Mouse (Mus musculus) stomach, embryonic 16.5 days (tissue): ENCODE measurements around the gene Gan. TPM values are rescaled to one million over a fixed set of nuclear protein-coding genes. Genes with fewer than 3 reads are reported as not detected.

ENCODE experiments used
- ATAC-seq: fragments of 200-750 bp; cut with Nextera tagmentation; 2 replicates; pipeline ENCODE4 v1.8.0; 2017; ENCODE audit warnings: moderate number of reproducible peaks, moderate TSS enrichment; ENCODE audit not compliant: insufficient read depth, low FRiP score
- H3K27ac ChIP-seq: fragments of 300-500 bp; sonication (generic); 2 replicates; pipeline ENCODE4 v1.5.1; 2014; ENCODE audit warnings: low read length
- H3K27me3 ChIP-seq: fragments of 300-500 bp; sonication (generic); 2 replicates; pipeline ENCODE4 v1.6.1; 2014; ENCODE audit warnings: low read length, control low read depth, mixed read lengths; ENCODE audit not compliant: control insufficient read depth, insufficient read depth
- H3K36me3 ChIP-seq: fragments of 300-500 bp; sonication (generic); 2 replicates; pipeline ENCODE4 v1.6.1; 2014; ENCODE audit warnings: low read length; ENCODE audit not compliant: control insufficient read depth, insufficient read depth
- H3K4me1 ChIP-seq: fragments of 300-500 bp; sonication (generic); 2 replicates; pipeline ENCODE4 v1.6.1; 2014; ENCODE audit warnings: low read length, control low read depth, mixed read lengths; ENCODE audit not compliant: control insufficient read depth, insufficient read depth
- H3K4me2 ChIP-seq: fragments of 300-500 bp; sonication (generic); 2 replicates; pipeline ENCODE4 v1.6.1; 2014; ENCODE audit warnings: low read depth, low read length, mixed read lengths
- H3K4me3 ChIP-seq: fragments of 300-500 bp; sonication (generic); replicated peaks from 2 replicates; pipeline ENCODE4 v1.5.1; 2014; ENCODE audit warnings: mild to moderate bottlenecking, low read length
- H3K9ac ChIP-seq: fragments of 300-500 bp; sonication (generic); 2 replicates; pipeline ENCODE4 v1.6.1; 2014; ENCODE audit warnings: low read length
- H3K9me3 ChIP-seq: fragments of 300-500 bp; sonication (generic); replicated peaks from 2 replicates; pipeline ENCODE4 v1.6.1; 2016; ENCODE audit warnings: low read length, control low read depth; ENCODE audit not compliant: control insufficient read depth
- WGBS: fragments of 180-500 bp; shearing (Covaris S2); extraction: QIAGEN DNeasy Blood & Tissue Kit; methylation state at CpG from one replicate; pipeline ENCODE4 v1.1.7; 2014; 5-methylcytosine and 5-hydroxymethylcytosine counted together
- polyA plus RNA-seq: library from polyadenylated mRNA; unstranded; fragments of >200 nt; fragmentation: Nextera tagmentation; extraction: Ambion mirVana; gene quantifications from 2 replicates; pipeline ENCODE4 v1.2.1, GENCODE M21; 2015

The Gan gene
- polyA plus RNA-seq, 1 experiment from 2014 or later, result 2.2 TPM

DNA sequence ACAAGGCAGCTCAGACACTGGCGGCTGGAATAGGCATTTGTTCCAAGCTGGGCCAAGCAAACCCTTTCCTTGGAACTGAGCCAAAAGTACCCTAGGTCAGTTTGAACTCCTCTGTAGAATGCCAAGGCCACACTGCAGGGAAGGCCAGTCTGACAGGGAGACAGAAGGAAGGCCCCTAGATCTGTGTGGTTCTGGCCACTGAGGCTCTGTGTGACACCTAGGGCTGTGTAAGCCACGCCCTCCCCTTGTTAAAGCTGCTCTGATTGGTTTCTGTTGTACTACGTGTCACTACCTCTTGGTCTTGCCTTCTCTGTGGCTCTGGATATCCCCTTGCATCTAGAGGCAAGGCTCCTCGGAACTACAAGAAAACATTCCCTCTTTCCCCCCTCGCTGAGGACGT, 86.7 kb downstream of the Gan start:
- no peak overlapping the region for H3K27ac ChIP-seq
- H3K4me2 ChIP-seq, result no peak overlapping the region
- no peaks in the 10 kb centered on the region for H3K9me3 ChIP-seq
- ATAC-seq, result 0 out of 2 replicates have a peak, but pooled peaks have one; percentile 60
- no peak overlapping the region for H3K4me3 ChIP-seq
- no peaks in the 10 kb centered on the region for H3K36me3 ChIP-seq
- WGBS, result 57% methylated on average over 6 of the region's 6 CpGs
- H3K9ac ChIP-seq, result no peak overlapping the region
- H3K27me3 ChIP-seq, result no peaks in the 10 kb centered on the region
- H3K4me1 ChIP-seq, result no peaks in the 10 kb centered on the region

DNA sequence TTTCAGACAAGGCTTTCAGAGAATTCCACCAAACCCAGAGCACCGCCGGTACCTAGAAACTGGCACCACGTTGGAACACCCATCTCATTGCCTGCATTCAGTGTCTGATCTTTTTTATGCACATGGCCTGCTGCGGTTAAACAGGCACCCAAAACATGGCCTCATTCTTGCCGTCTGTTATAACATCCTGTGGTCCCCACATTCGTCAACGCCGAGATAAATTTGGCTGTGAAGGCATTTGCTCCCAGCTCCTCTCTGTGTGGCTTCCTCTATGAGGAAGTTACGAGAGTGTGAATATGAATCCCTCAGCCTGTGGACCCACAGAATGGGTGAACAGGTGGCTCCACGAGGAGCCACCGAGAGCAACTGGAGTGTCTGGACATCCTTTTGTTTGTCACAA, 90.4 kb downstream of the Gan start:
- no peak overlapping the region for H3K9ac ChIP-seq
- H3K36me3 ChIP-seq, result no peaks in the 10 kb centered on the region
- no peaks in the 10 kb centered on the region for H3K4me1 ChIP-seq
- WGBS, result 63% methylated on average over 11 of the region's 11 CpGs
- H3K27ac ChIP-seq, result no peak overlapping the region
- H3K4me3 ChIP-seq, result no peak overlapping the region
- H3K27me3 ChIP-seq, result no peaks in the 10 kb centered on the region
- H3K4me2 ChIP-seq, result no peak overlapping the region
- no peak for ATAC-seq
- H3K9me3 ChIP-seq, result no peaks in the 10 kb centered on the region

DNA sequence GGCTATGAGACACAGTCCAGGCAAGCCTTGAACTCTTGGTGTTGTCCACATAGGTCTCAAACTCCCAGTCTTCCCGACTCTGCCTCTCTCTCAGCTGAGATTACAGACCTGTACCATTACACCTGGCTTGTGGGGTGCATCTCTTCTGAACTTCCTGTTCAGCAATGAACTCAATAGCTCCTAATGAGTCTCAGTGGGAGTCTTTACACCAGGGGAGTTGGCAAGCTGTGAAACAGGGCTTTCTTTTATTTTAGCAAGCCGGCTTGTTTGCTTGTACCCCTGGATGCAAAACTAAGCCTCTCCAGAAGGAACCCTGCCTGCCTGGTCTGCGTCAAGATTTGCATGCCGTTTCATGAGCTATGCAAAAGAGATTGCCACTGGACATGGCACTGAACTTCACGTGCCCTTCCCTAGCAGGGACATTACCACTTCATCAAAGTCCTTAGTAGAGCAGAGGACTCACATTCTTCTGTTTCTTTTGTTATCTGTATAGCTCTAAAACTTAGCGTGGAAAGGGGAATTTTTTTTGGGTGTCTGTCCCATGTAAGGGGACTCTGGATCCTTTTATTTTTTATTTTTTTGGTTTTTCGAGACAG, 93.2 kb downstream of the Gan start:
- no peak for ATAC-seq
- H3K4me1 ChIP-seq, result no peaks in the 10 kb centered on the region
- H3K36me3 ChIP-seq, result no peaks in the 10 kb centered on the region
- no peak overlapping the region for H3K27ac ChIP-seq
- no peak overlapping the region for H3K4me3 ChIP-seq
- no peaks in the 10 kb centered on the region for H3K9me3 ChIP-seq
- WGBS, result 54% methylated on average over 7 of the region's 7 CpGs
- no peaks in the 10 kb centered on the region for H3K27me3 ChIP-seq
- no peak overlapping the region for H3K4me2 ChIP-seq
- H3K9ac ChIP-seq, result no peak overlapping the region

DNA sequence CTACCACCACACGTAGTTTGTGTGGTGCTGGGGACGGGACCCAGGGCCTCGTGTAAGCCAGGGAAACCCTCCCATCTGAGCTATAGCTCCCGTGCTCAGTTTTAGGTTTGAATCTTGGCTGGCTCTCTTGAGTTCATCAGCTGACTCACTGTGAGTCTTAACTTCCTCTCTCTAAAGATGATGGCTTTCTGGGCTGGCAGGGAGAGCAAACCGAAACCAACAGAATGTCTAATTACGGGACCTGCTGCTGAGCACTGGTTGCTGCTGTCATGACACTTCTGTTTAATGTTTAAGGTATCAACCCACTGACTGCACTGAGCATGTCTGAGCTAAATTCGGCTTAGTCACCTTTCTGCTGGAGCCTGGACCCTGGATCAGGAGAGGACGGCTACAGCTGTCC, 94.7 kb downstream of the Gan start:
- Histone ChIP-seq H3K9me3 (no peaks in the 10 kb centered on the region), H3K4me2 (no peak overlapping the region), H3K4me3 (no peak overlapping the region), H3K4me1 (no peaks in the 10 kb centered on the region), H3K9ac (no peak overlapping the region), H3K27me3 (no peaks in the 10 kb centered on the region), H3K27ac (no peak overlapping the region), H3K36me3 (no peaks in the 10 kb centered on the region)
- ATAC-seq, result no peak
- 83% methylated on average over 8 of the region's 8 CpGs for WGBS

- H3K27me3 ChIP-seq, result no peaks in the 10 kb centered on the region
- no peak for ATAC-seq
- no peak overlapping the region for H3K4me3 ChIP-seq
- H3K36me3 ChIP-seq, result no peaks in the 10 kb centered on the region
- H3K27ac ChIP-seq, result no peak overlapping the region
- H3K4me1 ChIP-seq, result peaks cover 1% of the 10 kb centered on the region; the same call in 1 of the 2 replicates
- no peak overlapping the region for H3K9ac ChIP-seq
- WGBS, result 81% methylated on average over 17 of the region's 17 CpGs
- no peak overlapping the region for H3K4me2 ChIP-seq
- no peaks in the 10 kb centered on the region for H3K9me3 ChIP-seq
These were observed 95.7 kb downstream of the Gan start for GRCm38 (mm10) chr8:117253390-117254269.

DNA sequence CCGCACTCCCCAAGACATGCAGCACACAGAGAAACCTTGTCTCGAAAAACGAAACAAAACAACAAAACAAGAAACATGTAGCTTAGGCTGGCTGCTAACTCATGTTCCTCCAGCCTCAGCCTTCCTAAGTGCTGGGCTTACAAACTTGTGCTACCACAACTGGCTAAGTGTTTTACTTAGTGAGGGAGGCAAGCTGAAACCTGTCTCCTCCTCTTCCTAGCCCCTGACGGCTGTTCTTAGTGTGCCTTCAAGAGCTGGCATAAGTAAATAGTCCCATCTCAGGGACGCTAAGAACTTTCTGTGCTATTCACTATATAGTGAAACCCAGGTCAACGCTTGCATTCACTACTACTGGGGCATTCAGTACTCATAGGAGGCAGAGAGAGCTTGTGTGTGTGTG, 96.6 kb downstream of the Gan start:
- H3K27ac ChIP-seq, result 0 out of 2 replicates have a peak overlapping the region, but pooled peaks have one; percentile 8
- H3K4me3 ChIP-seq, result no peak overlapping the region
- no peaks in the 10 kb centered on the region for H3K27me3 ChIP-seq
- no peak overlapping the region for H3K9ac ChIP-seq
- 73% methylated on average over 6 of the region's 6 CpGs for WGBS
- H3K4me2 ChIP-seq, result no peak overlapping the region
- H3K4me1 ChIP-seq, result peaks cover 10% of the 10 kb centered on the region
- no peaks in the 10 kb centered on the region for H3K9me3 ChIP-seq
- H3K36me3 ChIP-seq, result no peaks in the 10 kb centered on the region
- no peak for ATAC-seq

DNA sequence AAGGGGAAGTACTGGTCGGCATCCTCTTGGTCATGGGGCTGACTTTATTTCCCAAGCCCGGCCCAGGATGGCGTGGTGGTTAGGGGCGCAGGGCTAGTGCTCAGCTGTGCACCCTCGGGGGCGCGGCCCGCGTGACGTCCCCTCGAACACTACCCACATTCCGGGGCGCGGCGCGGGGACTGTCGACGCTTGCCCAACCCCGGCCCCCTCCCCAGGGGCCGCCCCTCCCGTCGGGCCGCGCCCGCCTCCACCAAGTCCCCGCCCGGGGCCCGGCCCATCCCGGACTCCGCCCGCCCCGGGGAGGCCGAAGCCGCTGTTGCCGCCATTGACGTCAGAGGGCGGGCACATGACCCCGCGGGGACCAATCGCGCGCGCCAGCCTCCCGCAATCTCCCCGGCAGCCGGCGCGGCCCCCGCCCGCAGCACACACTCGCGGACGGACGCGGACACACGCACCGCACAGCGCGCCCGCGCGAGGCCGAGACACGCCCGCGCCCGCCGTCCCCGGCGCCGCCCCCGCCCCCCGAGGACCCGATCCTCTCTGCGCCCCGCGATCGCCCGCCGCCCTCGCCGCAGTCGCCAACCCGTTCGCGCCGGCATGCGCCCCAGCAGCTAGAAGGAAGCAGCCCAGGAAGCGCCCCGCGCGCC, 98.5 kb downstream of the Gan start:
- Histone ChIP-seq H3K4me3 (peak overlapping the region; percentile 90), H3K9ac (peak overlapping the region; percentile 97), H3K4me1 (peaks cover 29% of the 10 kb centered on the region), H3K4me2 (peak overlapping the region; percentile 77), H3K27me3 (no peaks in the 10 kb centered on the region), H3K27ac (peak overlapping the region; percentile 79), H3K36me3 (no peaks in the 10 kb centered on the region), H3K9me3 (no peaks in the 10 kb centered on the region)
- peak; percentile 94 for ATAC-seq
- WGBS, result under 1% methylated on average over 63 of the region's 92 CpGs

- H3K4me2 ChIP-seq, result peak within 1 kb of the TSS; percentile 77
- H3K27me3 ChIP-seq, result no peaks in the 10 kb centered on the region
- H3K9me3 ChIP-seq, result no peaks in the 10 kb centered on the region
- ATAC-seq, result peak; percentile 3
- H3K9ac ChIP-seq, result peak within 1 kb of the TSS; percentile 97
- H3K4me3 ChIP-seq, result peak within 1 kb of the TSS; percentile 90
- under 1% methylated on average over 65 of the region's 65 CpGs for WGBS
- H3K27ac ChIP-seq, result peak within 1 kb of the TSS; percentile 79
- no peaks in the 10 kb centered on the region for H3K36me3 ChIP-seq
- H3K4me1 ChIP-seq, result peaks cover 37% of the 10 kb centered on the region
These were observed 99.3 kb downstream of the Gan start, which contains the start of gene Cmip for GRCm38 (mm10) chr8:117257029-117257820. Gene Cmip, plus strand, starts transcription at chr8:117257064.
